Mouse (Mus musculus): ENCODE measurements around the gene Rcbtb2. TPM values are rescaled to one million over a fixed set of nuclear protein-coding genes. Genes with fewer than 3 reads are reported as not detected.
"Not testable (repeated sequence)": the region's sequence is repeated elsewhere in the genome, so short reads cannot be mapped to it uniquely, and the experiment has no call there.

Rcbtb2 gene
- polyA plus RNA-seq, 1 experiment: 58.8 TPM

- no peak for DNase-seq (ENCODE audit: low read depth)
- TF ChIP-seq POLR2A (IDR thresholded peaks at IDR 0.05; ENCODE audit: borderline replicate concordance, extremely low read depth, insufficient read depth, insufficient read length, poor library complexity, severe bottlenecking): no peak
- no peak for TF ChIP-seq CTCF (IDR thresholded peaks at IDR 0.05; ENCODE audit: borderline replicate concordance, extremely low read depth, insufficient read depth, insufficient read length)
These were observed 17.9 kb upstream of the Rcbtb2 start for GRCm38 (mm10) chr14:73104913-73105312.

- no peak for DNase-seq (ENCODE audit: low read depth)
- TF ChIP-seq CTCF (IDR thresholded peaks at IDR 0.05; ENCODE audit: borderline replicate concordance, extremely low read depth, insufficient read depth, insufficient read length) (no peak), POLR2A (IDR thresholded peaks at IDR 0.05; ENCODE audit: borderline replicate concordance, extremely low read depth, insufficient read depth, insufficient read length, poor library complexity, severe bottlenecking) (no peak)
These were observed 17.2 kb upstream of the Rcbtb2 start for GRCm38 (mm10) chr14:73105407-73106185.

DNA sequence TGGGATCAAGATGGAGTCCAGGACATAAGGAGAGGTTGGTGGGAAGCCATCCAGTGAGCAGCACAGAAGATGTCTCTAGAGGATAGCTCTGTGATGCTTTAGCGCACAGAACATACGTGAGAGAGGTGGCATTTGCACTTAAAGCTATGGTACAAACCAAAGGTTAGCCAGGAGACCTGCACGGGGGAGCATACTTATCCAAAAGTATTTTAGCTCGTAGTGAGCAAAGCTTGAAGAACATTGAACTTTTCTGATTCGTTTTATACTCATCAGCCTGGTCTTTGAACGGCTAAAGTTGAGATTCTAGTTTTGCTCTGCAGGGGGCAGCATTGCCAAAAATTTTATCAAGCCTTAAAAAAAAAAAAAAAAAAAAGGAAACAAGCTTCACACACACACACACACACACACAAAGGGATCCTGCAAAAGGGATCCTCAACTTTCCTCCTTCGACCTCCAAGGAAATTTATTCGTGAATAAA is 16.6 kb upstream of the Rcbtb2 start:
- peak; percentile 71 for DNase-seq (ENCODE audit: low read depth)
- TF ChIP-seq POLR2A (IDR thresholded peaks at IDR 0.05; ENCODE audit: borderline replicate concordance, extremely low read depth, insufficient read depth, insufficient read length, poor library complexity, severe bottlenecking) (no peak), CTCF (IDR thresholded peaks at IDR 0.05; ENCODE audit: borderline replicate concordance, extremely low read depth, insufficient read depth, insufficient read length) (peak; percentile 28; the same call in 1 of the 2 replicates)

DNA sequence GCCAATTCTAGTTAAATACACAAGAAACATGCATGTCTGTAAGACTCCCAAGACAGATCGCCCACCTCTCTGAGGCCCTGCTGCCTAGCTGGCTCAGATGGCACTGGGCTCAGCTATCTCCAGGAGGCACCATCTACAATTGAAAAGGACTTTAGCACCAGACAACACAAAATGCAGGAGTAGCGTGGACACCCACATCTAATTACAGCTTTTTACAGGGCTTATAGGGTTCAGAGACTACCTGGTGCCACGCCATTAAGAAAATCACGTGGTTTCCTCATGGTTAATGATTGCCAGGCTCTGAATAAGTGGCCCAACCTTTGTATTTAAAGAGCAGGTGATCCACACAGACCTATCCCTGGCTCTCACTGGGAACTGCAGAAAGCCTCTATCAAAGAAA is 15.9 kb upstream of the Rcbtb2 start:
- DNase-seq (ENCODE audit: low read depth): no peak
- TF ChIP-seq CTCF (IDR thresholded peaks at IDR 0.05; ENCODE audit: borderline replicate concordance, extremely low read depth, insufficient read depth, insufficient read length): no peak
- no peak for TF ChIP-seq POLR2A (IDR thresholded peaks at IDR 0.05; ENCODE audit: borderline replicate concordance, extremely low read depth, insufficient read depth, insufficient read length, poor library complexity, severe bottlenecking)

DNA sequence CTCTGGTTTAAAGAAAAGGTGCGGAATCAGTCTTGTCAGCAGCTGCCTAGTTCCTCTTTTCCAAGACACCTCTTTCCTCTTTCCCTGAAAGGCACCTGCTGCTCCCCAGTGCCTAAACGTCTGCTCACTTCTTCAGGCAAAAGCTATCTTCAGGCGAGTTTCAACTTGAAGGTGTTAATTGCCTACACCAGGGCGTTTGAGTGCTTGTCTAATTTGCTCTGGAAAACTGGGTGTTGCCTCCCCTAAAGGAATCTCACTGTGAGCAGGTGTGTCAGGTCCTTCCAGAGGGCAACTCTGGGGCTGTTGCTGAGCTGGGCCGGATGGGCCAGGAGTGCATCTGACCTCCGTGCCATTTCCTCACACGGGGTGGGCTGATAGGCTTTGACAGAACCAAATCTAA is 15.5 kb upstream of the Rcbtb2 start:
- TF ChIP-seq POLR2A (IDR thresholded peaks at IDR 0.05; ENCODE audit: borderline replicate concordance, extremely low read depth, insufficient read depth, insufficient read length, poor library complexity, severe bottlenecking) (no peak), CTCF (IDR thresholded peaks at IDR 0.05; ENCODE audit: borderline replicate concordance, extremely low read depth, insufficient read depth, insufficient read length) (no peak)
- DNase-seq (ENCODE audit: low read depth): peak; percentile 44

GRCm38 (mm10) chr14:73107952-73108351 is 14.9 kb upstream of the Rcbtb2 start:
- TF ChIP-seq POLR2A (IDR thresholded peaks at IDR 0.05; ENCODE audit: borderline replicate concordance, extremely low read depth, insufficient read depth, insufficient read length, poor library complexity, severe bottlenecking): no peak
- TF ChIP-seq CTCF (IDR thresholded peaks at IDR 0.05; ENCODE audit: borderline replicate concordance, extremely low read depth, insufficient read depth, insufficient read length): no peak
- no peak for DNase-seq (ENCODE audit: low read depth)

DNA sequence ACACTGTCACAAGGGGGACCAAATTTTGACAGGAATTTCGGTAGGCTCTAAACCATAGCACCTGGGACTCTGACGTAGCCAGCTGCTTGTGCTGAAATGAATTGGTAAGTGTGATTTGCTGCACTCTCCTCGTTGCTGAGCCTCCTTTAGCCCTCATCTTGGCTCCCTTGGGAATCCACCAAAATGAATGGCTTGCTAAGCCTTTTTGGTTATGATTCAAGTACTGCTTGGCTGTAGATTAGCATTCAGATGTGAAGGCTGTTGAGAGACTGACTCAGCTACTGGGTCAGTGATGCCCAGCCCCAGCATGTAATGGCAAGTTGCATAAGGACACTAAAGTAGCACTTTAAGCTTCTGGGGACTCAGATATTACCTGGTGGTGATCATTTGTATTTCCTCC is 12.2 kb upstream of the Rcbtb2 start:
- no peak for TF ChIP-seq CTCF (IDR thresholded peaks at IDR 0.05; ENCODE audit: borderline replicate concordance, extremely low read depth, insufficient read depth, insufficient read length)
- TF ChIP-seq POLR2A (IDR thresholded peaks at IDR 0.05; ENCODE audit: borderline replicate concordance, extremely low read depth, insufficient read depth, insufficient read length, poor library complexity, severe bottlenecking): no peak
- no peak for DNase-seq (ENCODE audit: low read depth)

DNA sequence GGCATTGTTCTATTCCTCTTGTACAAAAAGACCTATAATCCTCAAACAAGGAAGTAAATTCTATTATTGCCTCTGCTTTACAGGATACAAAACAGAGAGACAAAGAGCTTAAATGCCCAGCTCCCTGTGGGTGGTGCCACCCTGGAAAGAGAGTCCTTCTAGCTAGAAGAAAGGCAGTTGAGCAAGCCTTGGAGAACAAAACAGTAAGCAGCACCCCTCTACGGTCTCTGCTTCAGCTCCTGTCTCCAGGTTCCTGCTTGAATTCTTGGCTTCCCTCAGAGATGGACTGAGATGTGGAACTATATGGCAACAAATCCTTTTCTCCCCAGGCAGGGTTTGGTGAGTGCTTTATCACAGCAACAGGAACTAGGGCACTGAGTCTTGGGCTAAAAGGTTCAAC is 11.7 kb upstream of the Rcbtb2 start:
- TF ChIP-seq CTCF (IDR thresholded peaks at IDR 0.05; ENCODE audit: borderline replicate concordance, extremely low read depth, insufficient read depth, insufficient read length): no peak
- no peak for TF ChIP-seq POLR2A (IDR thresholded peaks at IDR 0.05; ENCODE audit: borderline replicate concordance, extremely low read depth, insufficient read depth, insufficient read length, poor library complexity, severe bottlenecking)
- DNase-seq (ENCODE audit: low read depth): no peak

- TF ChIP-seq POLR2A (IDR thresholded peaks at IDR 0.05; ENCODE audit: borderline replicate concordance, extremely low read depth, insufficient read depth, insufficient read length, poor library complexity, severe bottlenecking): no peak
- no peak for TF ChIP-seq CTCF (IDR thresholded peaks at IDR 0.05; ENCODE audit: borderline replicate concordance, extremely low read depth, insufficient read depth, insufficient read length)
- DNase-seq (ENCODE audit: low read depth): no peak
These were observed 10.5 kb upstream of the Rcbtb2 start for GRCm38 (mm10) chr14:73112186-73112840.

GRCm38 (mm10) chr14:73114952-73115351 is 7.9 kb upstream of the Rcbtb2 start:
- DNase-seq (ENCODE audit: low read depth): not testable (repeated sequence)

DNA sequence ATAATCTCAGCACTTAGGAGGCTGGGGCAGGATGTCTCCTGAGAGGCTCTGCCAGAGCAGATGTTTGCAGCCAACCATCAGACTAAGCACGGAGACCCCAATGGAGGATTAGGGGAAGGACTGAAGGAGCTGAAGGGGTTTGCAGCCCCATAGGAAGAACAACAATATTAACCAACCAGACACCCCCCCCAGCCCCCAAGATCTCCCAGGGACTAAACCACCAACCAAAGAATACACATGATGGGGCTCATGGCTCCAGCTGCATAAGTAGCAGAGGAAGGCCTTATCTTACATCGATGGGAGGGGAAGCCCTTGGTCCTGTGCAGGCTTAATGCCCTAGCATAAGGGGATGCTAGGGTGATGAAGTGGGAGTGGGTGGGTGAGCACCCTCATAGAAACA is 6.5 kb upstream of the Rcbtb2 start:
- no peak for DNase-seq (ENCODE audit: low read depth)
- TF ChIP-seq CTCF (IDR thresholded peaks at IDR 0.05; ENCODE audit: borderline replicate concordance, extremely low read depth, insufficient read depth, insufficient read length): no peak
- no peak for TF ChIP-seq POLR2A (IDR thresholded peaks at IDR 0.05; ENCODE audit: borderline replicate concordance, extremely low read depth, insufficient read depth, insufficient read length, poor library complexity, severe bottlenecking)

DNA sequence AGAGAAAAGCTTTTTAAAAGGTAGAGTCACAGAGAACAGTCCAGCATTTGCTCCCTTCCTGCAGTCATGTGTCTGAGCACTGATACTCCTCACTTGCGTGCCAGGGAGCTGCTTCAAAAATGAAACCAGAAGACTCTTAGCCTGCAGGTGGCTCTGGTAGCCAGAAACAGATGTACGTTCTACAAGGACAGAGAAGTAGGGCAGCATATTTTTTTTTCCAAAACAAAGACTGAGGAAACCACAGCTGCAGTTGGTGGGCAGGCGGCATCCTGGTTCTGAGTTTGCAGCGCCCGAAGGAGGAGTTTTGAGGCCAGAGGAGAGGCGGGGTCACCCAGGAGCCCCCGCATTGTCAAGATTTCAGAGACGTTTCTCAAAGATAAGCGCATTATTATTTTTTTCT is 5.9 kb upstream of the Rcbtb2 start:
- DNase-seq (ENCODE audit: low read depth): peak; percentile 43
- TF ChIP-seq POLR2A (IDR thresholded peaks at IDR 0.05; ENCODE audit: borderline replicate concordance, extremely low read depth, insufficient read depth, insufficient read length, poor library complexity, severe bottlenecking) (no peak), CTCF (IDR thresholded peaks at IDR 0.05; ENCODE audit: borderline replicate concordance, extremely low read depth, insufficient read depth, insufficient read length) (peak; percentile 9; the same call in 1 of the 2 replicates)
